Mouse (Mus musculus): ENCODE measurements around the gene Lpar1. TPM values are rescaled to one million over a fixed set of nuclear protein-coding genes. Genes with fewer than 3 reads are reported as not detected.

Lpar1 gene
- polyA plus RNA-seq, 1 experiment from 2014 or later, result 16.4 TPM

DNA sequence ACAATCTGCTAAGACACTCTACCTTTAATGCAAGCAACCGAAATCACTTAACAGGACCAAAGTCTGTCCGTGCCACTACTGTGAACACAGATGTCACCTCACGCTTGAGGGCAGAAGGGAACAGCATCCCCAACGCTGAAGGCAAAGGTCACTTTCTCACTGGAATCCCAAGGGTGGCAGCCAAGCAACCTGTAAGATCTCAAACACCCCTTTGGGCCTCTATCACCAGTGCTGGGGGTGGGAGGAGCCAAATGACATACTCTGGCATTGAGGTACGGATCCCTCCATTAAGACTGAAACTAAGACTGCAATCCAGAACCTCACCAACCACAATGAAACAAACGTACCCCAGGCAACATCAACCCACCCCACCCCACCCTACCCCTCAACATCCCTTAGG, 55.0 kb downstream of the Lpar1 start:
- peaks cover 11% of the 10 kb centered on the region for H3K4me1 ChIP-seq (replicated peaks)

DNA sequence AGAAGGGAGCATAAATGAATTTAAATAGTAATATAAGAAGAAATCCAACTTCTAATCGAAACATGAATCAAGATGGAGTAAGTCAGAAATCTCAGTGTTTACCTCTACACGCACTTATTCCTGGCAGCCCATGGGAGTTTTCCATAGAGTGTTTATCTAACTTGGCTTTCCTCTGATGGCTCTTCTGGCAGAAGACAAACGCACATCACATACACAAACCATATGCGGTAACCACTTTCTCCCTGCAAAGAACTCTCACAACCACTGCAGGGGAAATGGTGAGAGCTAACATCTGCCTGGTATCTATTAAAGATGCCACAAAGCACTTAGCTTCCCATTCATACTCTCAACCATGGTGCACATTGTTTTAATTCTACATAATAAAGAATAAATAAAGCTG, 56.4 kb downstream of the Lpar1 start:
- H3K4me1 ChIP-seq (replicated peaks), result peaks cover 11% of the 10 kb centered on the region
- H3K9me3 ChIP-seq, result no peaks in the 10 kb centered on the region
- H3K9ac ChIP-seq, result no peak overlapping the region
- WGBS, result 86% methylated on average over 4 of the region's 4 CpGs
- no peak overlapping the region for H3K4me3 ChIP-seq
- no peak overlapping the region for H3K27ac ChIP-seq
- no peaks in the 10 kb centered on the region for H3K36me3 ChIP-seq
- no peaks in the 10 kb centered on the region for H3K27me3 ChIP-seq
- no peak for ATAC-seq (ENCODE audit: low FRiP score)
- H3K4me2 ChIP-seq, result no peak overlapping the region

More for the DNA sequence above, 55.0 kb downstream of the Lpar1 start:
- no peaks in the 10 kb centered on the region for H3K27me3 ChIP-seq
- H3K36me3 ChIP-seq, result no peaks in the 10 kb centered on the region
- no peak for ATAC-seq (ENCODE audit: low FRiP score)
- 73% methylated on average over 6 of the region's 6 CpGs for WGBS
- no peak overlapping the region for H3K9ac ChIP-seq
- H3K9me3 ChIP-seq, result no peaks in the 10 kb centered on the region
- no peak overlapping the region for H3K4me2 ChIP-seq
- H3K4me3 ChIP-seq, result no peak overlapping the region
- H3K27ac ChIP-seq, result no peak overlapping the region

DNA sequence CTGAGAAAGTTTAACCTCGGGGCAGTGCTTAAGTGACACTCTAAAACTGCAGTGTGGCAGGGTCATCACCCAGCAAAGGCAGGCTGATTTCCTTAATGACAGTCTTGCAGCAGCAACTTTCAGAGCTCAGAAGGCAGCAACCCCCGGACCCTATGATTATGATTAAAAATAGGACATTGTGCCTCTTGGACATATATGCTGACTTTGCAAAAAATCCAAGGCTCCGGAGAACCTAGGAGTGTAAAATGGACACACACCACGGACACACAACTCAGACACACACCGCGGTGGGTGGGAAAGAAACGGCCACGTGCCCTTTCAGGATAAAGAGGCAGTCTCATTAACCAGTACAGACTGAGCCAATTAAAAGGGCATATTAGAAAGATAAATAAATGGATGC, 57.0 kb downstream of the Lpar1 start:
- ATAC-seq (ENCODE audit: low FRiP score), result no peak
- Histone ChIP-seq H3K27ac (no peak overlapping the region), H3K4me2 (no peak overlapping the region), H3K27me3 (no peaks in the 10 kb centered on the region), H3K4me3 (no peak overlapping the region), H3K4me1 (replicated peaks) (peaks cover 11% of the 10 kb centered on the region), H3K36me3 (no peaks in the 10 kb centered on the region), H3K9ac (no peak overlapping the region), H3K9me3 (no peaks in the 10 kb centered on the region)
- 88% methylated on average over 8 of the region's 8 CpGs for WGBS

DNA sequence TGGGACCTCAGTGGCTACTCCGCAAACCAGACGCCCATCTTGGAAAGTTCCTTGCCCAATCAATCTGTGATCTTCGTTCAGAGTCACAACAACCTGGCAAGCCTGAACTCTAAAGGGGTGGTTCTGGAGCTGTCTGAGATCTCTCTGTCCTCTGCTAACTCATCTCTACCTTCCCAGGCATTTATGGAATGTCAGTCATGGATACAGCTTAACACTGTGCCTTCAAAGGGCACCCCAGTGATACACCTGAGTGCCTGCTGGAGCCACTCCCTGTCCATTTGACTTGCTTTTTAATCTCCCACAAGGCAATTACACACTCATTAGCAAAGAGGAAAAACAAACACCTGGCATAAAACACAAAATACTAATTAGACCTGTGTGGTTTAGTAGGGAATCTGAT, 62.0 kb downstream of the Lpar1 start:
- Histone ChIP-seq H3K36me3 (no peaks in the 10 kb centered on the region), H3K4me1 (replicated peaks) (no peaks in the 10 kb centered on the region), H3K9me3 (no peaks in the 10 kb centered on the region), H3K27ac (no peak overlapping the region), H3K9ac (no peak overlapping the region), H3K4me3 (no peak overlapping the region), H3K27me3 (no peaks in the 10 kb centered on the region), H3K4me2 (no peak overlapping the region)
- no peak for ATAC-seq (ENCODE audit: low FRiP score)
- WGBS, result 77% methylated on average over 3 of the region's 3 CpGs

DNA sequence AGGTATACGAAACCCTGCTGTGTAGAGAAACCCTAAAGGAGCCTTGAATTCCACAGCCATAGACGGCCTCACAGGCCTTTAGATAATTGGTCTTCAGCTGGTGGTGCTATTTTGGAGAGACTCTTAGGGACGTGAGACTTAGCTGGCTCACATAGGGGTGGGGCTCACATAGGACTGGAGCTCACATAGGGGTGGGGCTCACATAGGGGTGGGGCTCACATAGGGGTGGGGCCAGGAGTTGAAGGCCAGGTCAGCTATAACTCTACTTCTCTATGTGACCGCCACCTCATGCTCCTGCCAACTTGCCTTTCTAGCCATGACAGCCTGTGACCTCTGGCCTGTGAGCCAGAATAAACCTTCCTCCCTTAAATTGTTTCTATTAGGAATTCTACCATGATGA, 63.3 kb downstream of the Lpar1 start:
- H3K9me3 ChIP-seq, result no peaks in the 10 kb centered on the region
- ATAC-seq (ENCODE audit: low FRiP score), result no peak
- H3K4me3 ChIP-seq, result no peak overlapping the region
- H3K36me3 ChIP-seq, result no peaks in the 10 kb centered on the region
- no peak overlapping the region for H3K4me2 ChIP-seq
- 85% methylated on average over 4 of the region's 4 CpGs for WGBS
- H3K27me3 ChIP-seq, result no peaks in the 10 kb centered on the region
- no peak overlapping the region for H3K27ac ChIP-seq
- no peaks in the 10 kb centered on the region for H3K4me1 ChIP-seq (replicated peaks)
- H3K9ac ChIP-seq, result no peak overlapping the region

DNA sequence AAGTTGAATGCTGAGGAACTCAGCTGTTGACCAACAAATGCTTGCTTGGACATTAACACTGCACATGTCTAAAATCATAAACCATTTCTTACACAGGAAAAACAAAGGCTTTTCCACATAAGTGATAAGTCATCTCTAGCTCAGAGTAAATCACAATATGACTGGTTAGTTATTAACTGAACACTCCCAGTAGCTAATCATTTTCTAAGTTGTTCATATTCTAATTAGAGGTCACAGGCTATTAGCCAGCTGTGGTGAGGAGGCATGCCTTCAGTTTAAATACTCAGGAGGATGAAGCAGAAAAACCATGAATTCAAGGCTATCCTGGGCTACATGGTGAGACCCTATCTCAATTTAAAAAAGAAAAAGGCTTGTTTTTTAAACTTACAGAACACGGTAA, 75.1 kb downstream of the Lpar1 start:
- Histone ChIP-seq H3K27ac (no peak overlapping the region), H3K4me1 (replicated peaks) (no peaks in the 10 kb centered on the region), H3K9me3 (no peaks in the 10 kb centered on the region), H3K4me3 (no peak overlapping the region), H3K27me3 (no peaks in the 10 kb centered on the region), H3K4me2 (no peak overlapping the region), H3K36me3 (no peaks in the 10 kb centered on the region), H3K9ac (no peak overlapping the region)
- WGBS, result 97% methylated on average over 1 of the region's 1 CpGs
- no peak for ATAC-seq (ENCODE audit: low FRiP score)

DNA sequence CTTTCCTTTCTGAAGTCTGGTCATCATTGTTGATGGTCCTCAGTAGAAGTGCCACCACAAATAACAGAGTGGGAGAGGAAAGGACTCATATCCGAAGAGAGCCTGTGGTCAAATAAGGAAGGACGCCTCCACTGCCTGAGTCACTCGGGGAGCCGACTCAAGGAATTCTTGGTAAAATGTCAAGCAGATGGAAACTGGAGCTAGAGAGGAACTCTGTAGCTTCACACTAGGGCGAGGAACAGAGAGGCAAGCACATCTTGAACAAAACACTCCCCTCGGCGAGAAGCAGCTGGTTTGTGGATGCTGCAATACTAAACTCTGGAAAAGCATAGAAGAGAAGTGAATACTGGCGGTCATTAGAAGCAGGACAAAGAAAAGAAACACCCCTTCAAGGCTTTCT, 76.0 kb downstream of the Lpar1 start:
- Histone ChIP-seq H3K4me1 (replicated peaks) (no peaks in the 10 kb centered on the region), H3K27ac (no peak overlapping the region), H3K27me3 (no peaks in the 10 kb centered on the region), H3K9ac (no peak overlapping the region), H3K4me3 (no peak overlapping the region), H3K9me3 (no peaks in the 10 kb centered on the region), H3K36me3 (no peaks in the 10 kb centered on the region), H3K4me2 (no peak overlapping the region)
- no peak for ATAC-seq (ENCODE audit: low FRiP score)
- 92% methylated on average over 8 of the region's 8 CpGs for WGBS

DNA sequence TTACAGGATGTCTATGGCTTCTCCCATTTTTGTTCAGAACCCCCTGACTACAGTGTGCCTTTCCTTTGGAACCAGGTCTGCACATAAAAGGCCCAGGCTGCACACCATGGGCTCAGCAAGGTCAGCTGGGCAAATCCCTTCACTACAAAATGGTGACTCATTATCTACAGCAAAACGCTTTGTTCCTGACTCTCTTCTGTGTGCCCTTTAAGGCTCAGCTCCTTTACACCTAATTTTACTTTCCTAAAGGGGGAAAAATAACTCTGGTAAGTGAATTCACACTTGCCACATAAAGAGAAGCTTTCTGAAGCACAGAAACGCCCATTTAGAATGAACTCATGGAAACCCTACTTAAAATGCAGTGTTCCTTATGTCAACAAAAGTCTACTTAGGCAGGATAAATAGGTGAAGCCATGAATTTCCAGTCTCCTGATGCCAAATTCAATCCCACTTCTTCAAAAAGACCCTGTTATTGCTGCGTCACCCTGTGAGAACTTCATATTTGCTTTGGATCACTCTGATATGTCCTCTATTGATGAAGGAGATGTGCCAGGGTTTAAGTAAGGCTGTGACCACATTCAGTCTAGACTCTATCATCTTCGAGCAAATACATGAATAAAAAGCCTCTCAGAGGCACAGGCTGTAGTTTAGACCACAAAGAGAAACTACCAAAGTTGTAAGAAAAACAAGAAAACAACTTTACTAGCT, 82.3 kb downstream of the Lpar1 start:
- 78% methylated on average over 4 of the region's 4 CpGs for WGBS
- H3K4me1 ChIP-seq (replicated peaks), result no peaks in the 10 kb centered on the region
- H3K4me2 ChIP-seq, result no peak overlapping the region
- no peak for ATAC-seq (ENCODE audit: low FRiP score)
- H3K9ac ChIP-seq, result no peak overlapping the region
- no peak overlapping the region for H3K4me3 ChIP-seq
- no peaks in the 10 kb centered on the region for H3K9me3 ChIP-seq
- H3K27ac ChIP-seq, result no peak overlapping the region
- no peaks in the 10 kb centered on the region for H3K36me3 ChIP-seq
- no peaks in the 10 kb centered on the region for H3K27me3 ChIP-seq

DNA sequence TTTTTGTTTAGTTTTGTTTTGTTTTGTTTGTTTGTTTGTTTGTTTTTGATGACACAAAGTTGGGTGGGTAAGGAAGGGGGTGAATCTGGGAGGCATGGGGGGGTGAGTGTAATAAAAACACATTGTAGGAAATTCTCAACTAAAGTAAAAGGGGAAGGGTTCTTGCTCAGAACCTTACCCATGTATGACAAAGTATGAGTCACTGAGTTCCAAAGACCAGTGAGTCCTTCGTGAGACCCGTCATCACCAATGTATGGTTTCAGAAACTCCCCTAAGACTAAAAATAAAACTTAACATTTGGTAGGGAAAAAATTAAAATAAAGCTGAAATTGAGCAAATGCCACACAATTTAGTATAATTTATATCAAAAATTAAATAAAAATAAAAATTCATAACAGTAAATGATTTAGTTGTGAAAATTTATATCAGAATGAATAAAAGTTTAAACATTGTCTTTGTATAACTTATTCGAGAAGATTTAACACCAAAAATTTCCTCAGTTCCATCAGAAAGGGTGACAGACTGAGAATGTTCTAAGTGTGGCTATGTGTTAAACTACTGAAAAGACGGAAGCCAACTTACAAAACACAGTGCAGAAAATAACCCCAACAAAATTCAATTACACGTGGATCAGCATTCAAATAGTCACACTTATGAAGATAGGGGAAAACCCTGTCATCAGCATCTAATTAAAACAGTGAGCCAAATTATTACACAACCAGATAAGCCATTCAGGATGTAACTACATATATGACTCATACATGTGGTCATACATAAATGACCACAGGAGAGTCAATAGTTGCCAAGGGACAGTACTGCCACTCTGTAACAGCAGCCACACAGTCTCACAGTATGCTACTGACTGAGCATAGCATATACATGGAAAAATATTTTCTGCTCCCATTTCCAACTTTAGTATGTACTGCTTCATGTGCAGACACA, 83.8 kb downstream of the Lpar1 start:
- no peak overlapping the region for H3K9ac ChIP-seq
- WGBS, result 94% methylated on average over 5 of the region's 5 CpGs

DNA sequence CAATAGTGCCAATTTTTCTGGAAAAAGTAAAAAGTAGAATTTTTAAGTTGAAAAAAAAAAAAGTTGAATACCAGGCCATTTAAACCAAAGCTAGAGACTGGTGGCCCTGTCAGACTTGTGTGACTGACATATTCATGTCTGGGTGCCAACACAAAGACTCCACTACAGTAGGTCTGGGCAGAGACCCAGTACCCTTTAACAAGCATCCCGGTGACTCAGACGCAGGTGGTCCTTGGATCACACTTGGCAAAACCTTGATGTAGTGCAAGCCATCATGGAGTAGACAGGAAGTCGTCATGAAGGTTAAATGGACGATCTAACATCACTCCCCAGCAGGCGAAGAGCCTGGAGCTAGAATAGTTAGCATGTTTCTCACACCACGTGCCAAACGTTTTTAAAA, 84.7 kb downstream of the Lpar1 start:
- Histone ChIP-seq H3K9me3 (no peaks in the 10 kb centered on the region), H3K4me2 (no peak overlapping the region), H3K4me1 (replicated peaks) (no peaks in the 10 kb centered on the region), H3K27me3 (no peaks in the 10 kb centered on the region), H3K36me3 (no peaks in the 10 kb centered on the region), H3K9ac (no peak overlapping the region), H3K4me3 (no peak overlapping the region), H3K27ac (no peak overlapping the region)
- ATAC-seq (ENCODE audit: low FRiP score), result no peak
- WGBS, result 90% methylated on average over 7 of the region's 7 CpGs

More for the DNA sequence above, 83.8 kb downstream of the Lpar1 start:
- no peak overlapping the region for H3K4me2 ChIP-seq
- H3K4me3 ChIP-seq, result no peak overlapping the region
- H3K4me1 ChIP-seq (replicated peaks), result no peaks in the 10 kb centered on the region
- no peak overlapping the region for H3K27ac ChIP-seq
- no peaks in the 10 kb centered on the region for H3K36me3 ChIP-seq
- no peaks in the 10 kb centered on the region for H3K27me3 ChIP-seq
- no peaks in the 10 kb centered on the region for H3K9me3 ChIP-seq
- no peak for ATAC-seq (ENCODE audit: low FRiP score)

DNA sequence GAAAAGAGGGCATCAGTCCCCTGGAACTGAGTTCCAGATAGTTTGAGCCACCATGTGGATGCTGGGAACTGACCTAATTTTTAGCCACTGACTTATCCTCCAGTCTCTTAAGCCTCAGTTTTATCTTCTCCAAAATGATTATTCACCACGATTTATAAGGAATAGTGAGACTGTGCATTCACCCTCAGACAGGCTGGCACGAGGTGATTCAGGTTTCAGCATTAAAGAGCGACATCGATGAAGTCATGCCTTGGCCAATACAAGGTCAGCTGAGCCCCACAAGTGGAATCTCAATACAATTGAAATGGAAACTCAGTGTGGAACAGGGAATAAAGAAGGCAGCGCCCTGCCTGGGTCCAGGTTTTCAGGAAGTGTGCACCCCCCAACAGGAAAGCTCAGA, 88.1 kb downstream of the Lpar1 start:
- no peak overlapping the region for H3K27ac ChIP-seq
- H3K9me3 ChIP-seq, result no peaks in the 10 kb centered on the region
- H3K9ac ChIP-seq, result no peak overlapping the region
- WGBS, result 93% methylated on average over 5 of the region's 5 CpGs
- H3K4me3 ChIP-seq, result no peak overlapping the region
- ATAC-seq (ENCODE audit: low FRiP score), result no peak
- H3K27me3 ChIP-seq, result no peaks in the 10 kb centered on the region
- H3K4me1 ChIP-seq (replicated peaks), result no peaks in the 10 kb centered on the region
- H3K4me2 ChIP-seq, result no peak overlapping the region
- no peaks in the 10 kb centered on the region for H3K36me3 ChIP-seq

DNA sequence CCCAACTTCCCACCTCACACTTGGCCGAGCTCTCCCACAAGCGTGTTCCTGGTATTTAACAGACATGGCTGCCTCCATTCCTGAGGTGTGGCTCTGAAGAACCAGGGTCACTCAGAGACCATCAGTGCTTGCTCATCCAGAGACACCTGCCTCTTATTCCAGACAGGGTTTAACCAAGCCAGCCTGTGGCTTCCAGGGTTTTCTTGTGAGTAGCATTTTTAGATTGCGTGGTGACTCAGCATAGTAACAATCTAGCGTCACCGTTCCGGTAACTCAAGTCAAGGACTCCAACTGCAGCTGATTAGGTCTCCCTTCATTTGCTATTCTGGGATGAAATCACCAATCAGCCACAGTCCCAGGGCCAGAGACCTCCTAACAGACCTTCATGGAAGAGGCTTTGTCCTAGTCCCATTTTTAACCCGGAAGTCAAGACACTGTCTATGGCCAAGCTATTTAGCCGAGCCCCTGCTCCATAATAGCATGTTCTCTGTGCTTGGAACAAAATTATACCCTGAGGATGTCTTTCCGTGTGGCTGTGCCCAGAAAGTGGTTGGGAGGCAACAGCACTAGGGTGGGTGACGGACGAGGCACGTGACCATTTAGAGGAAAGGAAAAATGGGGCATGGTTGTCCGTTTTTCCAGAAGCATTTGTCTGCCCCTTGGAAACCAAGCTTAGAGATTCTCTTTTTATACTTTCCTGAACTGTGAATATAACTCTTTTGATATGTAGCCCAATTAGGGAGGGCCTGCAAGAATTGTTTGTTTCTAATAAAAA, 89.1 kb downstream of the Lpar1 start:
- Histone ChIP-seq H3K27ac (no peak overlapping the region), H3K27me3 (no peaks in the 10 kb centered on the region), H3K36me3 (no peaks in the 10 kb centered on the region), H3K4me2 (no peak overlapping the region), H3K9me3 (no peaks in the 10 kb centered on the region), H3K4me1 (replicated peaks) (no peaks in the 10 kb centered on the region), H3K9ac (no peak overlapping the region), H3K4me3 (no peak overlapping the region)
- 88% methylated on average over 13 of the region's 13 CpGs for WGBS
- no peak for ATAC-seq (ENCODE audit: low FRiP score)
